Mouse (Mus musculus) Muller cell, postnatal 12 days (primary cell): Measurements from ENCODE around the gene Heatr3.
"Not testable (repeated sequence)": the region's sequence is repeated elsewhere in the genome, so short reads cannot be mapped to it uniquely, and the experiment has no call there.

Experiments used
- DNase-seq: peaks from one replicate; pipeline ENCODE4 v3.0.0-alpha.2; 2015; ENCODE audit errors: inconsistent ontology term

Heatr3 gene

DNA sequence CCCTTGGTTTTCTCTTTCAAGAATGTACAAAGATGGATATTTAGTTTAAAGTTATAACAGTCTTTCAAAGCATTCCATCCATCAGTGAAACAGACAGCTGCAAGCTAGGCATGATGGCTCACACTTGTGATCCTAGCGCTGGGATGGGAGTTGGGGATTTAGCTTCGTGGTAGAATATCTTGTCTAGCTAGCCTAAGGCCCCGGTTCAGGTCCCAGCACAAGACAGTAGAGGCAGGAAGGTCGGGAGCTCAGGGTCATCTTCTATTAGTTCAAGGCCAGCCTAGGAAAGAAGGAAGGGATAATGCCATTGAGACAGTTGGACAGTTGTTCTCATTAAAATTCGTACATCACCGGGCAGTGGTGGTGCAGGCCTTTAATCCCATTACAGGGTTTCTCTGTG lies 48.1 kb downstream of the Heatr3 start:
- no peak for DNase-seq

GRCm38 (mm10) chr8:88197328-88197727 lies 59.7 kb downstream of the Heatr3 start:
- DNase-seq = no peak

GRCm38 (mm10) chr8:88198551-88198944 lies 60.9 kb downstream of the Heatr3 start:
- DNase-seq = no peak

DNA sequence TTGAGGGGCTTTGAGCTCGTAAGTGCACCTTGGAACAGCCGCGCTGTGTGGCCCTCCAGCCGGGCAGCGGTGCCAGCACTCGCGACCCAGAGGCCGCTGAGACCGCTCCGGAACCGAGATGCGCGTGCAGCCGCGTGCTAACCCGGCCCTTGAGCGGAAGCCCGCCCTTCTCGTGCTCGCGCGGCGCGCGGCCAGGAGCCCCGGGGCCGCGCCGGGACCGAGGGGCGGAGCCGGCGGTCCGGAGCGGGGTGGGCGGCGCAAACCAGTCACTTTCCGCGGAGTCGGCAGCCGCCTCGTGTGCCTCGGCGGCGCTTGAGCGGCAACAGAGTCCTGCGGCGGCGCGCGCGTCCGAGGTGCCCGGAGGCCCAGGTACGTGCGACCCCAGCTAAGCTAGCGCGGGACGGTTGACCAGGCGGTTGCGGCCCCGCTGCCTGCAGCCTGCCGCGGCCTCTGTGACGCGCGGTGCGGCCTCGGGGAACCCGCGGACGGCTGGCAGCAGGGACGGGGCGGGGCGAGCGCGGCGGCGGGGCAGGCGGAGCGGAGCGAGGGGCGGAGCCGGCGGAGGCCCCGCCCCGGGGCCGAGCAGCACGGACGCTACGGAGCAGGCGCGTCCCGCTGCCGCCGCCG lies 61.4 kb downstream of the Heatr3 start, which contains the start of gene Tent4b:
Tent4b (plus strand) TSS at position 269 of the 627 bp plus-strand sequence.
- peak; percentile 97 for DNase-seq

DNA sequence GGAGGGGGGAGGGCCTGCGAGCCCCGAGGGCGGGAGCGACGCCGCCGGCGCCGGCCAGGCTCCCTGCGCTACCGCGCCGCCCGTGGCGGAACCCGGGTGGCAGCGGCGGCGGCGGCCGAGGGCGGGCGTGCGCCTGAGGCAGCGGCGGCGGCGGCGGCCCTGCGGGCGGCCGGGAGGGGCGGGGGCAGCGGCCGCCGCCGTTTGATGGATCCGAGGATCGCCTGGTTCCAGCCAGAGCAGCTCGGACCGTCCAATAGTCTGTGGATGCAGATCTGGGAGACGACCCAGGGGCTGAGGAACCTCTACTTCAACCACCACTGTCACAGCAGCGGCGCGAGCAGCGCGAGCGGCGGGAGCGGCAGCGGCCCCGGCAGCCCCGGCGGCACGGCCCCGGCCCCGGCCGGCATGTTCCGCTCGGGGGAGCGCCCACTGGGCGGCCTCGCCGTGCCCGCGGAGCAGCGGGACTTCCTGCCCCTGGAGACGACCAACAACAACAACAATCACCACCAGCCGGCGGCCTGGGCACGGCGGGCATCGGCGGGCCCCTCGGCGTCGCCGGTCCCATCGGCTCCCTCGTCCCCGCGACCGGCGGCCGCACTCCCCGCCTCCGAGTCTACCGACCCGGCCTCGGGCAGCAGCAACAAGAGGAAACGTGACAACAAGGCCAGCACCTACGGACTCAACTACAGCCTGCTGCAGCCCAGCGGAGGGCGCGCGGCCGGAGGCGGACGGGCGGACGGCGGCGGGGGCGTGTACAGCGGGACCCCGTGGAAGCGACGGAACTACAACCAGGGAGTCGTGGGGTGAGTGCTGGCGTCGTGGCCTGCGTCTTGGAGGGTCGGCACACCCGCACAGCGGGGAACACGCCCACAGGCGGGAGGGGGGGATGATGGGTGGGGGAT lies 62.3 kb downstream of the Heatr3 start:
- DNase-seq = peak; percentile 56

- peak; percentile 14 for DNase-seq
Measured at GRCm38 (mm10) chr8:88200724-88201495, 63.3 kb downstream of the Heatr3 start.

DNA sequence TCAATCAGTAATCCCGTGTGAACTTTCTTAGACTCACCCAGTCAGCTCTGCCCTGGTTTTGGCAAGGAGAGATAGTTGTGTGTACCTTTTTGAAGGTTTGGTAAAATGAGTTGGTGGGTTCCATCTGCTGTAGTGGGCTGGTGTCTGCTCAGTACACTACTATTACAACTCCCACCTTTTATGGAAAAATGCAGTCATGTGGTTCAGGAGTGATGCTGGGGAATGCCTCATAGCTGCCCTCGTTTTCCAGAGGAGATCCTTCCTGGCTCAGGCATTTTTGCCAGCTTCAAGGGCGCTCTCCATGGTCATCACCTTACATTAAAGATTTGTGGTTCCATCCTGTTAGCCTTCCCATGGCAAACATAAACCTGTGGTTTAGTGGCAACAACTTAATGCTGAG lies 64.0 kb downstream of the Heatr3 start:
- DNase-seq = no peak

DNA sequence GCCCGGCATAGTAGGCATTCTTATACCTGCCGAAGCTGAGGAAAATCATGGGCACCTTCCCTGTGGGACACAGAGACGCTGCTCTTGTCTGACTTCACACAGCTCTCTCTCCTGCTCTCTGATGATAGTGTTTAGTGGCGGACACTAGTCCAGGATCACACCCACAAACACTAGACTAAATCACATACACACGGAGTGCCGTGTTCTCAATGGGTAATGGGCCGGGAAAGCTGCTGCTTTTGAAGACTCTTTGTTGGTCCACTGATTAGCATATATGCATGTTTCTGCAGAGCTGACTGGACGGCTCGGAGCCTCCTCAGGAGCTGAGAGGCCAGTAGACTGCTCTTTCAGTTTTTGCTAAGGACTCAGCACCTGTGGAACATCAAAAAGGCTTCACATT lies 68.4 kb downstream of the Heatr3 start:
- DNase-seq = no peak

- peak; percentile 25 for DNase-seq
Measured at GRCm38 (mm10) chr8:88207121-88207821, 69.6 kb downstream of the Heatr3 start.

GRCm38 (mm10) chr8:88209930-88210827 lies 72.5 kb downstream of the Heatr3 start:
- not testable (repeated sequence) for DNase-seq

DNA sequence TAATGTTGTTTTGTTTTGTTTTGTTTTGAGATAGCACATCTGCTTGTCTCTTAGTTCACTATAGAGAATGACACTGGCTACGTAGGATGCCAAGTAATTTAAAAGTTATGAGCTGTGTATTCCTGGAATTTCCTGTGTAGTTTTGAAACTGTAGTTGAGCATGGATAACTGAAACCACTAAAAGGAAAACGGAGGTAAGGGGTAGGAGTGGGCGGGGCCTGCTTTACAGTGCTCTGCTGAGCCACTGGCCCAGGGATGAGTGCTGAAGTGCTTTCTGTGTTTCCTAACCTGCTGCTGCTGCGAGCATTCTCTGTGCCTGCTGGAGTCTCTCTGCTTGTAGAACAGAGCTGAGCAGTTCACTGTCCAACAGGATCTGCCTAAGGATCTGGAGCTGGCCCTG lies 83.7 kb downstream of the Heatr3 start:
- DNase-seq = peak; percentile 26
